Mouse (Mus musculus) lung, embryonic 15.5 days (tissue): Measurements from ENCODE around the gene Gpr61. TPM values are rescaled to one million over a fixed set of nuclear protein-coding genes. Genes with fewer than 3 reads are reported as not detected.

ENCODE experiments used
- ATAC-seq: fragments of 200-750 bp; cut with Nextera tagmentation; 2 replicates; pipeline ENCODE4 v1.8.0; 2017; ENCODE audit warnings: moderate number of reproducible peaks, borderline replicate concordance; ENCODE audit not compliant: low FRiP score, low TSS enrichment; ENCODE audit errors: extremely low read depth
- H3K27ac ChIP-seq: fragments of 300-500 bp; sonication (generic); 2 replicates; pipeline ENCODE4 v1.5.1; 2015; ENCODE audit warnings: moderate library complexity, mild to moderate bottlenecking, inconsistent platforms
- H3K27me3 ChIP-seq: fragments of 300-500 bp; sonication (generic); 2 replicates; pipeline ENCODE4 v1.6.1; 2015; ENCODE audit warnings: inconsistent platforms
- H3K36me3 ChIP-seq: fragments of 300-500 bp; sonication (generic); 2 replicates; pipeline ENCODE4 v1.6.1; 2015; ENCODE audit warnings: inconsistent platforms
- H3K4me1 ChIP-seq: fragments of 300-500 bp; sonication (generic); 2 replicates; pipeline ENCODE4 v1.6.1; 2015; ENCODE audit warnings: inconsistent platforms
- H3K4me2 ChIP-seq: fragments of 300-500 bp; sonication (generic); 2 replicates; pipeline ENCODE4 v1.6.1; 2015; ENCODE audit warnings: inconsistent platforms, mild to moderate bottlenecking, moderate library complexity
- H3K4me3 ChIP-seq: fragments of 300-500 bp; sonication (generic); 2 replicates; pipeline ENCODE4 v1.5.1; 2015; ENCODE audit warnings: mild to moderate bottlenecking, inconsistent platforms
- H3K9ac ChIP-seq: fragments of 300-500 bp; sonication (generic); 2 replicates; pipeline ENCODE4 v1.6.1; 2015; ENCODE audit warnings: inconsistent platforms
- H3K9me3 ChIP-seq: fragments of 300-500 bp; sonication (generic); 2 replicates; pipeline ENCODE4 v1.6.1; 2016; ENCODE audit warnings: inconsistent platforms
- WGBS: fragments of 180-500 bp; shearing (Covaris S2); methylation state at CpG from one replicate; pipeline ENCODE4 v1.1.7; 2015; 5-methylcytosine and 5-hydroxymethylcytosine counted together
- polyA plus RNA-seq: library from polyadenylated mRNA; unstranded; fragments of >200 nt; fragmentation: Nextera tagmentation; extraction: Ambion mirVana; gene quantifications from 2 replicates; pipeline ENCODE4 v1.2.1, GENCODE M21; 2015

The Gpr61 gene
- polyA plus RNA-seq: 0.07 TPM in 1 of 2 replicates, not detected in the other

DNA sequence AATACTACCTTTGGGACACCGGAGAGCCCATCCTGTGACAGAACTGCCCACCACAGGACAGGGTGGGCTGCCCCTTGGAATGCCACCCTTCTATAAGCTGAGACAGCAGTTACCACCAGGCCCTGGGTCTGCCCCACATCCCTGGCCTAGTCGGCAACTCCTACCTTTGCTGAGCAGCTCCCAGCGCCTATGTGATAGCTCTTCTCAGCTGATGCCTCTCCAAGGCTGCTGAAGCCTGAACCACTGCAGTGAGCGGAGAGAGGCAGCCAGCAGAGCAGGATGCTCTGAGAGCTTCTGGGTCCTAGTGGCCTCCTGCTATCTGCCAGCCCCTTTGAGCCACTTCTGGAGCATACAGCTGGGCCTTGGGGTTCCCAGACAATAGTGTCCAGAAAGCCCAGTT is at the start of gene Gpr61:
TSS of gene Gpr61 (minus strand) at position 227 of the 400 bp plus-strand sequence.
- WGBS: 37% methylated on average over 4 of the region's 4 CpGs

DNA sequence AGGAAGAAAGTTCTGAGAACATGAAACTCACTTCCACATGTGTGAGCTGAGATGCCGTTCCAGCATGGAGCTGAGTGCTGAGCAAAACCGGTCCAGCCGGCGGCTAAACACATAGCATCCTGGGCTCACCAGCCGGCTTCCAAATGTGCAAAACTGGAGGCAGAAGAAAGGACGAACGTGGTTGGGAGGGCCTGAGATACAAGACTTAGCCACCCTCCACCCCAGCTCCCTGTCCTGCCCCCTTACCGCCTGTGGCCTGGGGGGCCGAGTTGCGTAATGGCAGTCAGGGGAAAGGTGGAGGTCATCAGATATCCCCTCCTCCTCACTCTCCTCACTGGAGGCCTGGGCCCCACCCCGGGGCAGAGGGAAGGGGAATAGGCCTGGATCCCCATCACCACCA is 49.8 kb upstream of the Gpr61 start:
- no peaks in the 10 kb centered on the region for H3K27me3 ChIP-seq
- WGBS: 66% methylated on average over 11 of the region's 11 CpGs
- no peak overlapping the region for H3K4me3 ChIP-seq
- no peaks in the 10 kb centered on the region for H3K9me3 ChIP-seq
- H3K4me1 ChIP-seq: peaks cover 59% of the 10 kb centered on the region
- no peak overlapping the region for H3K4me2 ChIP-seq
- 0 out of 2 replicates have a peak overlapping the region, but pooled peaks have one; percentile 13 for H3K27ac ChIP-seq
- no peak overlapping the region for H3K9ac ChIP-seq
- no peak for ATAC-seq
- peaks cover 30% of the 10 kb centered on the region; the same call in 1 of the 2 replicates for H3K36me3 ChIP-seq

More for the DNA sequence above, at the start of gene Gpr61:
- Histone ChIP-seq H3K9me3 (no peaks in the 10 kb centered on the region), H3K4me2 (no peak within 1 kb of the TSS), H3K27ac (no peak within 1 kb of the TSS), H3K36me3 (no peaks in the 10 kb centered on the region), H3K4me3 (no peak within 1 kb of the TSS), H3K27me3 (no peaks in the 10 kb centered on the region), H3K9ac (no peak within 1 kb of the TSS), H3K4me1 (no peaks in the 10 kb centered on the region)
- no peak for ATAC-seq

DNA sequence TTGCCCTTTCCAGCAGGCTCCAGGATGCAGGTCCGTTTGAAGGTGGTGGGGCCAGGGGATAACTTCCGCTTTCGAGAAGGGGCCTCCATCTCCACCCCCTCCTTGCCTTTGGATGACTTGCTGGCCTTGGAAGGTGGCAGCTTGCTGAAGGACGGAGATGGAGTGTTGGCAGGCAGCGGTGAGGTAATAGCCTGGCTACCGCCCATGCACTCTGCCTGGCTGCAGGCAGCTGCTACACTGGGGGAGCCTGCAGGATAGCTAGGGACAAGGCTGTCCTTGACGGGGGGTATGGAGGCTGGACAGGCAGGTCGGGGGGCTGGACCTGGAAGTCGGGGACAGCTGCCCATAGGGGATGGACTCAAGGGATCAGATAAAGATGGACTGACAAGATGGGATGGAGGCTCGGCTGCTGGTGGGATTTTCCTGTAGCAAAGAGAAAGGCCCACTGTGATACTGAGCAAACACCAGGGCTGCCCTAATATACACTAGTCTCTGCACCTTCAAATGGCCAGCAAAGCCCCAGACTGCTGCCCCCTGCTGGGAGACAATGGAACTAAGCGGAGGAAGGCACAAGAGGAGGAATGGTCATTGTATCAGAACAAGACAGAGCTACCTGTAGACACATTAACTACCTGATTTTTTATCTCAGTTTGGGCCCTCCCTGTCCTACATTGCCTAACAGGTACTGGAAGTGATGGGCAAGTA is 49.1 kb upstream of the Gpr61 start:
- Histone ChIP-seq H3K4me2 (no peak overlapping the region), H3K9ac (no peak overlapping the region), H3K4me3 (no peak overlapping the region), H3K4me1 (peaks cover 52% of the 10 kb centered on the region), H3K36me3 (peaks cover 30% of the 10 kb centered on the region; the same call in 1 of the 2 replicates), H3K9me3 (no peaks in the 10 kb centered on the region), H3K27me3 (no peaks in the 10 kb centered on the region), H3K27ac (no peak overlapping the region)
- no peak for ATAC-seq
- WGBS: 72% methylated on average over 11 of the region's 11 CpGs

DNA sequence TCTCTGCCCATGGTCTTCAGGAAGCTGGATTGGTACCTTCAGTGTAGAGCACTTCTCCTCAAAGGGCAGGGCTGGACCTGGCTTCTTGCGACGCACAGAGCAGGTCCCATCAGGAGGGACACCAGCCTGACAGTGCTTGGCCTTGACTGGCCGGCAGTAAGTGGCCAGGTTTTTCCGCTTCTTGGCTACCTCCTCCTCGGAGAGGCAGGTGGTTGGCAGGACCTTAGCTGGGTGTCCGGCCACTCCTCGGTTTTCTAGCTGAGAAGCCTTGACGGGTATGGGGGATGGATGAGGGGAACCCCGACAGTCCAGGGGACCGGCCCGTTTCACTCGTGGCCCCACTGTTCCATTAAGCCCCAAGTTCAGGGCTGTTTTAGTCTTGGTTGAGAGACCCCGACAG is 48.5 kb upstream of the Gpr61 start:
- Histone ChIP-seq H3K27ac (peak overlapping the region; percentile 32; the same call in 1 of the 2 replicates), H3K4me1 (peaks cover 47% of the 10 kb centered on the region), H3K36me3 (peaks cover 30% of the 10 kb centered on the region; the same call in 1 of the 2 replicates), H3K4me2 (no peak overlapping the region), H3K9me3 (no peaks in the 10 kb centered on the region), H3K27me3 (no peaks in the 10 kb centered on the region), H3K4me3 (no peak overlapping the region), H3K9ac (no peak overlapping the region)
- ATAC-seq: no peak
- WGBS: 88% methylated on average over 13 of the region's 13 CpGs

DNA sequence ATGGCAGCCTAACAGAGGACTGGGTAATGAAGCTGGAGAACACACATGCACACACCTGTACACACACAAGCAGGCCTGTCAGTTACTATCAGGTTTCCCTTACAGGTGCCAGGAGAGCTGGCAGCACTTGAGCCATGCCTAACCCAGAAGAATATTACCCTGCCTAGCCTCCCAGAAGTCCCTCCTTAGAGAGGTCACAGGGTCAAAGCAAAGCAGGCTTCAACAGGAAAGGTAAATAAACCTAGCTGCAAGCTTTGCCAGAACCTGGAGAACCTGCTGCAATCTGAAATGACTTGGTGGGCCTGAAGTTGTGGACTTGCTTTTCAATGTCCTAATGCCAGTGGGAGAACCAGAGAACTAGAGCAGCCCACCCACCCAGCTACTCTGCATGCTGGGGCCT is 47.8 kb upstream of the Gpr61 start:
- H3K4me1 ChIP-seq: peaks cover 45% of the 10 kb centered on the region
- peak overlapping the region; percentile 32; the same call in 1 of the 2 replicates for H3K27ac ChIP-seq
- no peak for ATAC-seq
- H3K4me2 ChIP-seq: no peak overlapping the region
- no peaks in the 10 kb centered on the region for H3K9me3 ChIP-seq
- no peak overlapping the region for H3K9ac ChIP-seq
- H3K27me3 ChIP-seq: no peaks in the 10 kb centered on the region
- peaks cover 30% of the 10 kb centered on the region; the same call in 1 of the 2 replicates for H3K36me3 ChIP-seq
- no peak overlapping the region for H3K4me3 ChIP-seq

DNA sequence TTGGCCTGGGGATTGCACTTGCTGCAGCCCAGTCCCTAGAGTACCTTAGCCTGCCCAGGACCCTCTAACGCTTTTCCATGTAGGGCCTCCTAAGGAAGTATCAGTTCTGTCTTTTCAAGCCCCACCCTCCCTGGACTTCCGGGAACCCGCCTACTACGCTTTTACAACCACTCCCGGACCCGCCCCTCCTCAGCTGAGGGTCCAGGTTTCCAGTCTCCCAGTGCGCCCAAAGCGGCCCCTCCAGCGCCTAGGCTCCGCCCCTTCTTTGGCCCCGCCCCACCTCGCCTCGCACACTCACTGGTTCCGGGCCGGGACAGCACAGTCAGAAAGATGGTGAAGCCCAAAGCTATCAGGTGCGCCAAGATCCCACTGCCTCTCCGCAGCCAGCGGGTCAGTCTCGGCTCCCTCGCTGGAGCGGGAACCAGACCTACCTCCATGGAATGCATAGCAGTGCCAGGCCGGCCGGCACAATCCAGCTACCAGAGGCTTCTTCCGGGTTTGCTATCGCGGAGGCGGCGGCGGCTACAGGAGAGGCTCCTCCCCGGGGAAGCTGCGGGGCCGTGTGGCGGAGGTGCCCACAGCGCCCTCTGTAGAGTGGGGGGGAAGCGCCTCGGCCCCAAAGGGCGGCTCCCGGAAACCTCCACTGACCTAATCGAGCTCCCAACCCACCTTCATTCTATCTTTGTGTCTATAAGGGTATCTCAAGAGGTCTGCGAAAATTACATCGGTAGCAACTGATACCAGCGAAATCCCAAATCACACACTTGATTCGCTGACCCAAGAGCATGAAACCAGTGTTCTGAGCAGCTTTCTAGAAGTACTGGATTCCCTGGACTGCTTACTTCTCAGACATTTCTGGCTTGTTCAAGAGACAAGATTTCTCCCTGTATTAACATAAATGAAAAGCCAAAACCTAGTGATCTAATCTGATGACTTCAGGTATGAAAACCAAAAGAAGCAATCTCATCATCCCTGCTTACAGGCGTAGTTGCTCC is 45.9 kb upstream of the Gpr61 start, which contains the start of gene Cyb561d1:
TSS of gene Cyb561d1 (minus strand) at position 884 of the 995 bp plus-strand sequence.
- Histone ChIP-seq H3K27me3 (no peaks in the 10 kb centered on the region), H3K27ac (peak within 1 kb of the TSS; percentile 89), H3K36me3 (peaks cover 22% of the 10 kb centered on the region; the same call in 1 of the 2 replicates), H3K4me2 (peak within 1 kb of the TSS; percentile 69), H3K4me1 (peaks cover 44% of the 10 kb centered on the region), H3K9ac (peak within 1 kb of the TSS; percentile 45), H3K9me3 (no peaks in the 10 kb centered on the region), H3K4me3 (peak within 1 kb of the TSS; percentile 65)
- peak; percentile 93 for ATAC-seq
- WGBS: 3% methylated on average over 44 of the region's 44 CpGs

DNA sequence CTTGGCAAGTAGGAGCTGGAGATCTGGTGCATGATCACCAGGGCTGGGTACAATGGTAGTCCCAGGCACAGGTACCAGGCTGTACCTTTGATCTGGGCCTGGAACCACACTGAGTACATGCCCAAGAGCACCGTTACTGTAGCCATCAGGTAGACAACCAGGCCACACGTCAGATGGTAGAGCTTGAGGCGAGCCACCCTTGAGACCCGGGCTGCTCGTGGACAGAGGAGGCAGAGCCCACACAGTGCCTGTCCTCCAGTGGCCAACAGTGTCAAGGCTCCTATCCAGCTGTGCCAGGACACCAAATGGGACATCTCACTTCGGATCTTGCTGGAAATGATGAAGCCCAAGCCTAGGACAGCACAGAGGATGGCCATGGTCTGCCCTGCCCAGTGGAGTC is 44.5 kb upstream of the Gpr61 start:
- H3K27me3 ChIP-seq: no peaks in the 10 kb centered on the region
- no peak overlapping the region for H3K4me3 ChIP-seq
- 94% methylated on average over 6 of the region's 6 CpGs for WGBS
- no peak overlapping the region for H3K27ac ChIP-seq
- no peaks in the 10 kb centered on the region for H3K9me3 ChIP-seq
- H3K36me3 ChIP-seq: peaks cover 10% of the 10 kb centered on the region; the same call in 1 of the 2 replicates
- no peak overlapping the region for H3K9ac ChIP-seq
- H3K4me2 ChIP-seq: no peak overlapping the region
- ATAC-seq: no peak
- H3K4me1 ChIP-seq: peaks cover 40% of the 10 kb centered on the region

DNA sequence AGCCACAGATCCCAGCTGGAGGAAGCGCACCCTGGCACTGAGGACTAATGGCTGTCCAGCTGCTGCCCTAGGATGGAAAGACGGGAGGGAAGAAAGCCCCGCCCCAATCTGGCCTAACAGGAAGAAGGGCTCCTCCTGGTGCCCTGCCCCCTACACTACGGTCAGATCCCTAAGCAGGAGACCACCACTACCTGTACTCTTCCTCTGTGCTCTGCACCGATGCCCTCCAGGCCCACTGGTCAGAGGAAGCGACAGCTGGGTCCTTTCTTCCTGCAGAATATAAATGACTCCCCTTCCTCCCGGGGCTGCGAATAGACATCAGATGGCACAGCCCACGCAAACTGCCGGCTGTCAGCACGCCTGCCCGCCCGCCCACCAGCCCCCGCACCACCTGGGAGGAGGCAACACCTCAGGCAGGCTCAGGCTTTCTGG is 42.4 kb upstream of the Gpr61 start:
- Histone ChIP-seq H3K27me3 (no peaks in the 10 kb centered on the region), H3K27ac (no peak overlapping the region), H3K36me3 (no peaks in the 10 kb centered on the region), H3K4me3 (peak overlapping the region; percentile 6; the same call in 1 of the 2 replicates), H3K4me1 (peaks cover 27% of the 10 kb centered on the region), H3K9me3 (no peaks in the 10 kb centered on the region), H3K4me2 (peak overlapping the region; percentile 40), H3K9ac (no peak overlapping the region)
- ATAC-seq: peak; percentile 16; the same call in 1 of the 2 replicates
- 11% methylated on average over 14 of the region's 14 CpGs for WGBS

DNA sequence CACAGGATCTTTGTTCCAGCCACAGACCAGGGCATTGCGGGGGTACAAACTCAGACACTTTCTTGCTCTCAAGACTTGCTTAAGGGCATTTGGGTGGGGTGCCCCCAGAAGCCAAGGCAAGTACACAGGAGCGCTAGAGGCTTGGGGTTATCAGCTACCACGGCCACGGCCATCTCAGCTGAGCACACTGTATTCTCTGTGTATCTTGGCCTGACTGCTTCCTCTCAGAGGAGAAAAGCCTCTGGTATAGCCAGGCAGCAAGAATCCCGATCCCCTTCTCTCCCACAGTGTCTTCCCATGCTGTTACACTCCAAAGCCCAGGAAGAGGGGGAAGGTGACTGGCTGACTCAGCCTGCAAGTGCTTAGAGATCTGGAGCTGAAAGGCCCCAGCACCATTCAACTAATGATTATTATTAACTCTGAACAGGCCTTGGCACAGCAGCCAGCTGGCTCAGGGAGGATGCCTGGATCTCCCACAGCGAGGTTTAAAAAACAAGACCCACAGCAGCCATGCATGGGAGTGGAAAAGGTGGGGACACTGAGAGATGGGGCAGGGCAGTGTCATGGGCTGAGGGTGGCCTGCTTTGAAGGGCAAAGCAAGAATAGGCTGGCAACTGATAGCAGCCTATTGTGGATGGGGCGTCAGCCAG is 41.4 kb upstream of the Gpr61 start:
- Histone ChIP-seq H3K9ac (no peak overlapping the region), H3K4me2 (no peak overlapping the region), H3K27me3 (no peaks in the 10 kb centered on the region), H3K36me3 (no peaks in the 10 kb centered on the region), H3K27ac (no peak overlapping the region), H3K4me1 (peaks cover 18% of the 10 kb centered on the region), H3K9me3 (no peaks in the 10 kb centered on the region), H3K4me3 (no peak overlapping the region)
- ATAC-seq: no peak
- WGBS: 79% methylated on average over 7 of the region's 7 CpGs

DNA sequence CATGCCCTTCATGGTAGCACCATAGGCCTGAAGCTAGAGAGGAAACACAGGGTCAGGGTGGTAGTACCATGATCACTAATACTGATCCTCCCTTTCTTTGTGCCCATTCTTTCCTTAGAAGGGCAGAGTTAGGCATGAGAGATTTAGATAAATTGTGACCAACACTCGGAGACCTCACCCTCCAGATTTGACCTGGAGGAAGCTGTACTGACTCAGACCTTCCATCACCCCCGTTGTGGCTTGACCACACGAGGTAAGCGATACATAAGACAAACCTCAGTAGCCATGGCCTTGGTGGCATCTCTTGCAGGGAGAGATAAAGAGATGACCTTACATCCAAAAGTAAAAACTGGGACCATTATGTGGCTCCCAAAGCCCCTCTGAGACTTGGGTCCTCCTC is 40.6 kb upstream of the Gpr61 start:
- Histone ChIP-seq H3K4me1 (peaks cover 17% of the 10 kb centered on the region), H3K27ac (no peak overlapping the region), H3K9ac (no peak overlapping the region), H3K4me2 (no peak overlapping the region), H3K4me3 (no peak overlapping the region), H3K36me3 (no peaks in the 10 kb centered on the region), H3K9me3 (no peaks in the 10 kb centered on the region), H3K27me3 (no peaks in the 10 kb centered on the region)
- 82% methylated on average over 4 of the region's 4 CpGs for WGBS
- ATAC-seq: no peak

DNA sequence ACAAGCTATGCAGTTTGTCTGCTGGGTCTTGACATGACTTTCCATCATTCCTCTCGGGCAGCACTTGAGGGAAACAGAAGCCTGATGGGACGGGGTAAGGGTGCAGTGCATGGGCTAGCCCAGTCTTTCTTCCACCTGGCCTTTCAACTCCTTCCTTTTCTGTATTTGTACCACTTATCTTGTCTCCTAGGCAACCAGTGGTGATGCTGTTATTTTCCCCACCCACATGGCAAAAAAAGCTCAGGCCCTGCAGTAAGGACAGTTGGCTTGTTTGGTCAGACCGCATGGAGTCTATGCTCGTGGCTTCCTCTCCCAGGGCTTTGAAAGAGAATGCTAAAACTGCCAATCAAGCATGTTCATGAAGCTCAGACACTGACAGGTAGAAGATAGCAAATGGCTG is 39.0 kb upstream of the Gpr61 start:
- 51% methylated on average over 4 of the region's 4 CpGs for WGBS
- Histone ChIP-seq H3K4me1 (peaks cover 22% of the 10 kb centered on the region), H3K9ac (no peak overlapping the region), H3K36me3 (no peaks in the 10 kb centered on the region), H3K27ac (no peak overlapping the region), H3K4me3 (no peak overlapping the region), H3K9me3 (no peaks in the 10 kb centered on the region), H3K27me3 (no peaks in the 10 kb centered on the region), H3K4me2 (no peak overlapping the region)
- ATAC-seq: no peak
